Mouse (Mus musculus): ENCODE data around the gene Olfr1065.
"Not testable (repeated sequence)": the region's sequence is repeated elsewhere in the genome, so short reads cannot be mapped to it uniquely, and the experiment has no call there.

DNA sequence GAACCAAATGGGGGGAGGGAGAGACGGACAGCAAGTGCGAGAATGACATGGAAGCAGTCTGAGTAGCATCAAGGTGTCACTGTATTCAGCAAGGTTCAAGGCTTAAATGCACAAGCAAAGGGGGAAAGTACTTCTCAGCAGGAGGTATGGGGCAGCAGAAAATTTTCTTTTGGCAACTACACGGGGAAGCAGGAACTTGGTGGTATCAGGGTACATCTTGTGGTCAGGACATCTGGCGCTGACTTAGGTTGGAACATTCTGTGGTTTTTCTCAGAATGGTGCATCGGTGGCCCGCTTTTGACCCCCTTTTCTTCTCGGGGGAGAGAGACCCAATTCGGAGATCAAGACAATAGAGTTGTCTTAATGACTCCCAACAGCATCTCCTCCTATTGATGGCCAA is 21.9 kb downstream of the Olfr1065 start:
- TF ChIP-seq POLR2A, CTCF (IDR thresholded peaks at IDR 0.05; ENCODE audit: insufficient read depth, low read depth, low read length): not testable (repeated sequence)

All from olfactory bulb, adult 2 months (tissue).